Mouse (Mus musculus) testis, adult 2 months (tissue): ENCODE results near the gene Coq4.

Source experiments
- CTCF ChIP-seq: fragments of 200-500 bp; IDR thresholded peaks from 2 replicates; pipeline ENCODE4 v1.5.1; 2012; ENCODE audit warnings: low read depth, mild to moderate bottlenecking, inconsistent platforms, low read length, moderate library complexity; ENCODE audit not compliant: control insufficient read depth, insufficient read depth, insufficient replicate concordance
- POLR2A ChIP-seq: fragments of 200-500 bp; IDR thresholded peaks from 2 replicates; pipeline ENCODE4 v1.6.1; 2012; ENCODE audit warnings: low read depth, mild to moderate bottlenecking, inconsistent platforms, low read length, moderate library complexity; ENCODE audit not compliant: control insufficient read depth

- peak; percentile 85 for TF ChIP-seq POLR2A
- no peak for TF ChIP-seq CTCF
These were observed 39.8 kb downstream of the Coq4 start for GRCm38 (mm10) chr2:29826926-29827708.
